Mouse (Mus musculus) bone marrow, adult 2 months (tissue): ENCODE measurements around the gene Lin52.

Experiments used
- CTCF ChIP-seq: fragments of 200-500 bp; IDR thresholded peaks from 2 replicates; pipeline ENCODE4 v1.5.1; 2011; ENCODE audit warnings: low read length, control low read depth; ENCODE audit not compliant: control insufficient read depth, insufficient read depth
- POLR2A ChIP-seq: fragments of 200-500 bp; IDR thresholded peaks from 2 replicates; pipeline ENCODE4 v1.6.1; 2011; ENCODE audit warnings: low read depth, mild to moderate bottlenecking, control low read depth, low read length, borderline replicate concordance; ENCODE audit not compliant: control insufficient read depth

GRCm38 (mm10) chr12:84481251-84481650, 30.0 kb downstream of the Lin52 start:
- TF ChIP-seq CTCF = no peak
- no peak for TF ChIP-seq POLR2A
